Mouse (Mus musculus): ENCODE results near the gene Slc44a1.

DNA sequence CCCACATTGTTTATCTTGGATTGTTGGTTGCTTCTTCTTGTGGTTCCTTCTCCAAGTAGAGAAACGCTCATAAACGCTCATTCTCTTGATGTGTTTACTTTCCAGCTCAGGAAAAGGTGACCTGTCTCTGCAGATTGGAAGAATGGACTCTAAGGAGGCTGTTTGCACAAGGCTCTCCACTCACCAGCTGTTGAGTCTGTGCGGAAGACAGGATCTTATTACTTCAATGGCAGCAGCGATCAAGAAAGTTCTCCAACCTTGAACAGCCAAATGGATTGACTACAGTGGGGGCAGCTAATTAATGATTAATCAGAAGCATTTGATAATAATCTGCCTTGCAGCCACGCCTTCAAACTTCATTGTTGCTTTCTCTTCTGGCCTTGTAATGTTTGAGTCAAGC is 181.3 kb downstream of the Slc44a1 start:
- no peak for TF ChIP-seq CTCF (IDR thresholded peaks at IDR 0.05; ENCODE audit: borderline replicate concordance, control insufficient read depth, extremely low read depth, insufficient read depth, low read length, poor library complexity)
- TF ChIP-seq POLR2A (IDR thresholded peaks at IDR 0.05; ENCODE audit: control insufficient read depth, extremely low read depth, insufficient read depth, low read length, poor library complexity), result no peak

Measured in thymus, adult 2 months (tissue).